8 mouse cellular contexts compared by ENCODE assay signal in genomic region chr11:77512891-77513810, GRCm38 (mm10). TPM values are rescaled to one million over a fixed set of nuclear protein-coding genes. Genes with fewer than 3 reads are reported as not detected.
DNase-seq lines count a peak whose midpoint lies in the region; ATAC-seq and TF ChIP-seq lines count a peak whose summit lies in the region.

No protein-coding gene starts in this region.

- peaks cover 2% of the 10 kb centered on the region for H3K4me1 ChIP-seq in ES-Bruce4 (ENCODE audit: control insufficient read depth, insufficient read depth, low read length)
- H3K4me1 ChIP-seq in embryonic facial prominence, embryonic 15.5 days: peaks cover 52% of the 10 kb centered on the region
- H3K4me1 ChIP-seq in heart, embryonic 14.5 days (ENCODE audit: control insufficient read depth in 2 of 2, insufficient read depth in 2 of 2, low read length in 2 of 2): peaks cover 29 to 40% of the 10 kb centered on the region in 2 experiments
- H3K4me1 ChIP-seq in kidney, embryonic 16.5 days (ENCODE audit: insufficient read depth, low read length): peaks cover 51% of the 10 kb centered on the region
- H3K4me1 ChIP-seq in lung, embryonic 16.5 days (replicated peaks; ENCODE audit: control insufficient read depth, insufficient read depth, low read length): peaks cover 41% of the 10 kb centered on the region
- H3K4me1 ChIP-seq in olfactory bulb, adult 2 months (ENCODE audit: control insufficient read depth, insufficient read depth, low read length): peaks cover 38% of the 10 kb centered on the region

- no peak overlapping the region for H3K27ac ChIP-seq in ES-Bruce4 (ENCODE audit: insufficient read depth, low read length)
- H3K27ac ChIP-seq in embryonic facial prominence, embryonic 15.5 days (replicated peaks): peak overlapping the region; percentile 85
- H3K27ac ChIP-seq in heart, embryonic 14.5 days (replicated peaks in 1 of 2; ENCODE audit: control insufficient read depth in 1 of 2, insufficient read depth in 1 of 2, low read depth in 2 of 2, low read length in 2 of 2): peak overlapping the region; percentile 73 to 77
- peak overlapping the region; percentile 79 for H3K27ac ChIP-seq in kidney, embryonic 16.5 days (ENCODE audit: low read length)
- H3K27ac ChIP-seq in lung, embryonic 16.5 days (ENCODE audit: low read length): peak overlapping the region; percentile 86
- H3K27ac ChIP-seq in olfactory bulb, adult 2 months (ENCODE audit: insufficient read depth, low read depth, low read length): peak overlapping the region; percentile 16; the same call in 1 of the 2 replicates

- H3K36me3 ChIP-seq in ES-Bruce4 (ENCODE audit: control insufficient read depth, insufficient read depth, low read length, poor library complexity, severe bottlenecking): no peaks in the 10 kb centered on the region
- 0 out of 2 replicates have a peak, but pooled peaks cover 6% of the 10 kb centered on the region for H3K36me3 ChIP-seq in embryonic facial prominence, embryonic 15.5 days
- peaks cover 5% of the 10 kb centered on the region; the same call in 1 of the 2 replicates for H3K36me3 ChIP-seq in heart, embryonic 14.5 days (ENCODE audit: control insufficient read depth, insufficient read depth, low read length)
- no peaks in the 10 kb centered on the region for H3K36me3 ChIP-seq in kidney, embryonic 16.5 days (ENCODE audit: insufficient read depth, low read length)
- no peaks in the 10 kb centered on the region for H3K36me3 ChIP-seq in lung, embryonic 16.5 days (ENCODE audit: control insufficient read depth, insufficient read depth, low read length)

- no peaks in the 10 kb centered on the region for H3K9me3 ChIP-seq in ES-Bruce4 (replicated peaks; ENCODE audit: control insufficient read depth, insufficient read depth, low read length, poor library complexity, severe bottlenecking)
- no peaks in the 10 kb centered on the region for H3K9me3 ChIP-seq in embryonic facial prominence, embryonic 15.5 days (replicated peaks)
- no peaks in the 10 kb centered on the region for H3K9me3 ChIP-seq in heart, embryonic 14.5 days (ENCODE audit: control insufficient read depth, low read length)
- no peaks in the 10 kb centered on the region for H3K9me3 ChIP-seq in kidney, embryonic 16.5 days (ENCODE audit: low read length)
- H3K9me3 ChIP-seq in lung, embryonic 16.5 days (ENCODE audit: control insufficient read depth, low read length): no peaks in the 10 kb centered on the region

- TF ChIP-seq CTCF in ES-Bruce4 (IDR thresholded peaks at IDR 0.05; ENCODE audit: low read depth, low read length): no peak
- no peak for TF ChIP-seq CTCF in olfactory bulb, adult 2 months (IDR thresholded peaks at IDR 0.05; ENCODE audit: insufficient read depth, low read depth, low read length)

- under 1% methylated on average over 73 of the region's 84 CpGs for WGBS in embryonic facial prominence, embryonic 15.5 days
- under 1% methylated on average over 78 of the region's 84 CpGs for WGBS in heart, embryonic 14.5 days
- WGBS in kidney, embryonic 16.5 days: under 1% methylated on average over 72 of the region's 84 CpGs
- under 1% methylated on average over 60 of the region's 84 CpGs for WGBS in lung, embryonic 16.5 days
- WGBS in olfactory bulb, adult 2 months: 3% methylated on average over 81 of the region's 84 CpGs

- TF ChIP-seq EP300 in ES-Bruce4 (IDR thresholded peaks at IDR 0.05; ENCODE audit: insufficient read depth, low read depth, low read length): no peak; the same call in 1 of the 2 replicates

- peak; percentile 65 to 70 for DNase-seq in adrenal gland, postnatal 4 days (ENCODE audit: low spot score in 2 of 2)
- peak; percentile 90 for DNase-seq in thymus, postnatal 25 days

- peak overlapping the region; percentile 78 for H3K9ac ChIP-seq in ES-Bruce4 (ENCODE audit: low read depth, poor library complexity, severe bottlenecking)
- H3K9ac ChIP-seq in embryonic facial prominence, embryonic 15.5 days: peak overlapping the region; percentile 76
- peak overlapping the region; percentile 86 for H3K9ac ChIP-seq in heart, embryonic 14.5 days (ENCODE audit: low read length)
- peak overlapping the region; percentile 84 for H3K9ac ChIP-seq in kidney, embryonic 16.5 days (replicated peaks; ENCODE audit: low read length)
- peak overlapping the region; percentile 83 for H3K9ac ChIP-seq in lung, embryonic 16.5 days (ENCODE audit: low read length)

- peak overlapping the region; percentile 90 for H3K4me2 ChIP-seq in embryonic facial prominence, embryonic 15.5 days (replicated peaks)
- H3K4me2 ChIP-seq in heart, embryonic 14.5 days (ENCODE audit: low read length): peak overlapping the region; percentile 98
- peak overlapping the region; percentile 86 for H3K4me2 ChIP-seq in kidney, embryonic 16.5 days (replicated peaks; ENCODE audit: low read depth, low read length)
- H3K4me2 ChIP-seq in lung, embryonic 16.5 days (ENCODE audit: low read depth, low read length): peak overlapping the region; percentile 98

- peak; percentile 79 for ATAC-seq in embryonic facial prominence, embryonic 15.5 days (ENCODE audit: insufficient number of reproducible peaks, low FRiP score, low TSS enrichment, low read depth)
- peak; percentile 74 for ATAC-seq in heart, embryonic 14.5 days (ENCODE audit: insufficient number of reproducible peaks, insufficient read depth, low FRiP score, low read depth)
- peak; percentile 65 for ATAC-seq in kidney, embryonic 16.5 days (ENCODE audit: low FRiP score, low TSS enrichment)
- ATAC-seq in lung, embryonic 16.5 days (ENCODE audit: low read depth): peak; percentile 80

- peak; percentile 69 for TF ChIP-seq POLR2A in ES-Bruce4 (IDR thresholded peaks at IDR 0.05; ENCODE audit: insufficient read depth, low read length)
- TF ChIP-seq POLR2A in olfactory bulb, adult 2 months (IDR thresholded peaks at IDR 0.05; ENCODE audit: insufficient read depth, low read depth, low read length): no peak

- peak overlapping the region; percentile 88 for H3K4me3 ChIP-seq in ES-Bruce4 (ENCODE audit: low read depth, low read length)
- H3K4me3 ChIP-seq in embryonic facial prominence, embryonic 15.5 days (replicated peaks): peak overlapping the region; percentile 76
- H3K4me3 ChIP-seq in heart, embryonic 14.5 days (ENCODE audit: control insufficient read depth in 1 of 2, insufficient read depth in 1 of 2, low read depth in 1 of 2, low read length in 2 of 2): peak overlapping the region; percentile 81 to 88
- peak overlapping the region; percentile 76 for H3K4me3 ChIP-seq in kidney, embryonic 16.5 days (ENCODE audit: low read length)
- peak overlapping the region; percentile 80 for H3K4me3 ChIP-seq in lung, embryonic 16.5 days (ENCODE audit: low read length)
- H3K4me3 ChIP-seq in olfactory bulb, adult 2 months (ENCODE audit: insufficient read depth, low read depth, low read length): peak overlapping the region; percentile 81

- H3K27me3 ChIP-seq in ES-Bruce4 (ENCODE audit: control insufficient read depth, insufficient read depth, low read length, poor library complexity, severe bottlenecking): peaks cover 3% of the 10 kb centered on the region; the same call in 1 of the 2 replicates
- H3K27me3 ChIP-seq in embryonic facial prominence, embryonic 15.5 days: peaks cover 31% of the 10 kb centered on the region
- peaks cover 8% of the 10 kb centered on the region for H3K27me3 ChIP-seq in heart, embryonic 14.5 days (ENCODE audit: control insufficient read depth, insufficient read depth, low read length)
- H3K27me3 ChIP-seq in kidney, embryonic 16.5 days (ENCODE audit: insufficient read depth, low read length): peaks cover 19% of the 10 kb centered on the region
- H3K27me3 ChIP-seq in lung, embryonic 16.5 days (ENCODE audit: control insufficient read depth, insufficient read depth, low read depth, low read length): peaks cover 8% of the 10 kb centered on the region; the same call in 1 of the 2 replicates

RNA-seq across cellular contexts. Expression of gene Abhd15, which starts 1.8 kb away (rescaled TPM):
- not detected in 2 replicates for polyA plus RNA-seq in ES-Bruce4 (2011; ENCODE audit: insufficient read depth, insufficient read length, low read depth, missing spikeins)
- 10 to 100 TPM; 12.4 to 17.0 TPM for total RNA-seq in adrenal gland, postnatal 4 days (2021)
- 3.5 and 3.9 TPM in 2 replicates for polyA plus RNA-seq in embryonic facial prominence, embryonic 15.5 days (2015; fragmentation: Nextera tagmentation; extraction: Ambion mirVana)
- polyA plus RNA-seq in heart, embryonic 14.5 days (2014; fragmentation: Nextera tagmentation; extraction: Ambion mirVana): 1.6 and 1.8 TPM in 2 replicates
- polyA plus RNA-seq in kidney, embryonic 16.5 days (2015; fragmentation: Nextera tagmentation; extraction: Ambion mirVana): 2.0 and 2.2 TPM in 2 replicates
- 3.9 and 4.0 TPM in 2 replicates for polyA plus RNA-seq in lung, embryonic 16.5 days (2015; fragmentation: Nextera tagmentation; extraction: Ambion mirVana)
- polyA plus RNA-seq in olfactory bulb, adult 2 months (2012; ENCODE audit: insufficient read depth, insufficient read length, low replicate concordance, missing spikeins): not detected in 2 replicates

RNA-seq across cellular contexts. Expression of gene Trp53i13, which starts 2.6 kb away (rescaled TPM):
- polyA plus RNA-seq in ES-Bruce4 (2011; ENCODE audit: insufficient read depth, insufficient read length, low read depth, missing spikeins): 8.2 and 11.3 TPM in 2 replicates
- 10 to 100 TPM; 17.5 to 19.1 TPM for total RNA-seq in adrenal gland, postnatal 4 days (2021)
- 61.8 and 63.9 TPM in 2 replicates for polyA plus RNA-seq in embryonic facial prominence, embryonic 15.5 days (2015; fragmentation: Nextera tagmentation; extraction: Ambion mirVana)
- 28.7 and 30.0 TPM in 2 replicates for polyA plus RNA-seq in heart, embryonic 14.5 days (2014; fragmentation: Nextera tagmentation; extraction: Ambion mirVana)
- 34.1 and 36.1 TPM in 2 replicates for polyA plus RNA-seq in kidney, embryonic 16.5 days (2015; fragmentation: Nextera tagmentation; extraction: Ambion mirVana)
- polyA plus RNA-seq in lung, embryonic 16.5 days (2015; fragmentation: Nextera tagmentation; extraction: Ambion mirVana): 31.3 and 32.2 TPM in 2 replicates
- polyA plus RNA-seq in olfactory bulb, adult 2 months (2012; ENCODE audit: insufficient read depth, insufficient read length, low replicate concordance, missing spikeins): not detected in 2 replicates

RNA-seq across cellular contexts. Expression of gene Gm10392, which starts 5.8 kb away (rescaled TPM):
- polyA plus RNA-seq in ES-Bruce4 (2011; ENCODE audit: insufficient read depth, insufficient read length, low read depth, missing spikeins): not detected in 2 replicates
- not detected for total RNA-seq in adrenal gland, postnatal 4 days (2021)
- 0.29 and 0.39 TPM in 2 replicates for polyA plus RNA-seq in embryonic facial prominence, embryonic 15.5 days (2015; fragmentation: Nextera tagmentation; extraction: Ambion mirVana)
- not detected in 2 replicates for polyA plus RNA-seq in heart, embryonic 14.5 days (2014; fragmentation: Nextera tagmentation; extraction: Ambion mirVana)
- not detected in 2 replicates for polyA plus RNA-seq in kidney, embryonic 16.5 days (2015; fragmentation: Nextera tagmentation; extraction: Ambion mirVana)
- polyA plus RNA-seq in lung, embryonic 16.5 days (2015; fragmentation: Nextera tagmentation; extraction: Ambion mirVana): 0.18 TPM in 1 of 2 replicates, not detected in the other
- not detected in 2 replicates for polyA plus RNA-seq in olfactory bulb, adult 2 months (2012; ENCODE audit: insufficient read depth, insufficient read length, low replicate concordance, missing spikeins)

RNA-seq across cellular contexts. Expression of gene Git1, which starts 19.8 kb away (rescaled TPM):
- polyA plus RNA-seq in ES-Bruce4 (2011; ENCODE audit: insufficient read depth, insufficient read length, low read depth, missing spikeins): 56.5 and 63.6 TPM in 2 replicates
- 10 to 100 TPM; 79.8 to 87.9 TPM for total RNA-seq in adrenal gland, postnatal 4 days (2021)
- polyA plus RNA-seq in embryonic facial prominence, embryonic 15.5 days (2015; fragmentation: Nextera tagmentation; extraction: Ambion mirVana): 11.7 and 12.5 TPM in 2 replicates
- 13.6 and 15.2 TPM in 2 replicates for polyA plus RNA-seq in heart, embryonic 14.5 days (2014; fragmentation: Nextera tagmentation; extraction: Ambion mirVana)
- polyA plus RNA-seq in kidney, embryonic 16.5 days (2015; fragmentation: Nextera tagmentation; extraction: Ambion mirVana): 9.7 and 13.0 TPM in 2 replicates
- 9.1 and 9.2 TPM in 2 replicates for polyA plus RNA-seq in lung, embryonic 16.5 days (2015; fragmentation: Nextera tagmentation; extraction: Ambion mirVana)
- polyA plus RNA-seq in olfactory bulb, adult 2 months (2012; ENCODE audit: insufficient read depth, insufficient read length, low replicate concordance, missing spikeins): not detected in 2 replicates

RNA-seq across cellular contexts. Expression of gene Ankrd13b, which starts 23.7 kb away (rescaled TPM):
- 3.6 and 4.0 TPM in 2 replicates for polyA plus RNA-seq in ES-Bruce4 (2011; ENCODE audit: insufficient read depth, insufficient read length, low read depth, missing spikeins)
- total RNA-seq in adrenal gland, postnatal 4 days (2021): 10 to 100 TPM; 16.3 to 21.8 TPM
- 8.9 and 10.4 TPM in 2 replicates for polyA plus RNA-seq in embryonic facial prominence, embryonic 15.5 days (2015; fragmentation: Nextera tagmentation; extraction: Ambion mirVana)
- 5.1 and 5.2 TPM in 2 replicates for polyA plus RNA-seq in heart, embryonic 14.5 days (2014; fragmentation: Nextera tagmentation; extraction: Ambion mirVana)
- polyA plus RNA-seq in kidney, embryonic 16.5 days (2015; fragmentation: Nextera tagmentation; extraction: Ambion mirVana): 3.5 and 4.0 TPM in 2 replicates
- 2.8 and 3.0 TPM in 2 replicates for polyA plus RNA-seq in lung, embryonic 16.5 days (2015; fragmentation: Nextera tagmentation; extraction: Ambion mirVana)
- not detected in 2 replicates for polyA plus RNA-seq in olfactory bulb, adult 2 months (2012; ENCODE audit: insufficient read depth, insufficient read length, low replicate concordance, missing spikeins)
